Mouse (Mus musculus): Measurements from ENCODE around the gene Cyld. TPM values are rescaled to one million over a fixed set of nuclear protein-coding genes. Genes with fewer than 3 reads are reported as not detected.
A peak's percentile ranks its signal among the peaks of the same experiment; 100 is the strongest.
"Not testable (repeated sequence)": the region's sequence is repeated elsewhere in the genome, so short reads cannot be mapped to it uniquely, and the experiment has no call there.

The Cyld gene
- polyA plus RNA-seq (2014; fragmentation: Nextera tagmentation; extraction: Ambion mirVana), result 14.4 and 16.3 TPM in 2 replicates

DNA sequence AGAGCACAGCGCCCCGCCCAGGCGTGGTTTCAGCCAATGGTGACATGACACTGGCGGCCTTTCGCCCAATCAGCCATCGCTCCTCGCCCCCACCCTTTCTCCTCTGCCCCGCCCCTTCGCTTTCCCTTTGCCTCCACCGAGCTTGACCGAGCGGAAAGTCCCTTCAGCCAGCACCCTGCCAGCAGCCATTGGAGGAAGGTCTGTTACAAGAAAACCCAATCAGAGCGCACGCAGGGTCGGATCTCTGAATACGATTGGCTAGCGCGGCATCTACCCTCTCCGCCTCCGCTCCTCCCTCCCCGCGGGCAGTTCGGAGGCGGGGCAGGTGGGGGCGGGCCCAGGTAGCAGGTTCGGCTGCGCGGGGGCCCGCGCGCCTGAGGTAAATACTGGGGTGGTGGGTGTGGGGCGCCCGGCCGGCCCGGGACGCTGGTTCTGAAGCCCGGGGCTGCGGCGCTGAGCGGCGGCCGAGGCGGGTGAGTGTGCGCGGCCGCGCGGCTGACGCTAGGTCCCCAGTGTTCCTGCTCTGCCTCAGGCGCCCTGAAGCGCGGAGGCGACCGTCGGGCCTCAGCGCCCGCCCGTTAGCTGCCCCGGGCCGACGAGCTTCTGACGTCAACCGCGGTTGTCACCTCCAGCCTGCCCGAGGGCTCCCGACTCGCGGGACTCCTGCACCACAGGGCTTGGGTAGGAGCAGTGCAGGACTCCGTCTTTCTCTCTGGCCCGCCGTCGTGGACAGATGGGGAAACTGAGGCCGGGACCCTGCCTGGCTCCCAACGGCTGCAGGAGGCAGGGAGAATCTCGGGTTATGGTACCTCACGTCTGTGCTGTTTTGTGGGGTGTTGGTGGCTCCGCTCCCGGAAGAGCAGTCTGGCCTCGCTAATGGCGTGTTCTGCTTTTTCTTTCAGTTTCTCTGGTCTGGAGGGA, at the start of gene Cyld:
TSS of gene Cyld (plus strand) at position 308 of the 921 bp plus-strand sequence.
- H3K36me3 ChIP-seq (ENCODE audit: insufficient read depth), result no peaks in the 10 kb centered on the region
- H3K9me3 ChIP-seq (ENCODE audit: low read depth, low read length), result no peaks in the 10 kb centered on the region
- no peak for TF ChIP-seq CTCF (IDR thresholded peaks at IDR 0.05; ENCODE audit: low read depth)
- peak within 1 kb of the TSS; percentile 85 for H3K4me3 ChIP-seq (ENCODE audit: low read depth, low read length)
- H3K4me2 ChIP-seq, result peak within 1 kb of the TSS; percentile 81
- H3K9ac ChIP-seq, result peak within 1 kb of the TSS; percentile 84
- under 1% methylated on average over 80 of the region's 80 CpGs for WGBS
- peak; percentile 99 for DNase-seq
- H3K27me3 ChIP-seq (ENCODE audit: insufficient read depth, low read length), result no peaks in the 10 kb centered on the region
- H3K4me1 ChIP-seq (ENCODE audit: insufficient read depth), result no peaks in the 10 kb centered on the region
- peak within 1 kb of the TSS; percentile 65; the same call in 1 of the 2 replicates for H3K27ac ChIP-seq (ENCODE audit: low read depth)
- ATAC-seq (ENCODE audit: insufficient read depth), result peak; percentile 100

DNA sequence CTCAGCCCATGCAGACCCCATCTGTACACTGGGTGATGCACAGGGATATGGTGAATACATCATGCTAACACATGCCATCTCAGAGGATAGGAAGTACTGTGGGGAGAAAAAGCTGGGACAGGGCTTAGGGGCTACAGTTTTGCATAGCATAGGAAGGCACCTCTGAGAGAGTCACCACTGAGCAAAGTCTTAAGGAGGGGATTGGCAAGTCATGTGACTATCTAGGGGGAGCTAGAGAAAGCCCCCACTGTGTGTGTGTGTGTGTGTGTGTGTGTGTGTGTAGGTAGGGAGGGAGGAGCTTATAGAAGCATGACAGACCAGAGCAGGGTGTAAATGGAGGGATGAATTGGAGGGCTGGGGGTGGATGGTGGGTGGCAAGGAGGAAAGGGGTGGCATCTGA, 48.5 kb upstream of the Cyld start:
- H3K27me3 ChIP-seq (ENCODE audit: insufficient read depth, low read length), result no peaks in the 10 kb centered on the region
- no peak for ATAC-seq (ENCODE audit: insufficient read depth)
- H3K4me2 ChIP-seq, result no peak overlapping the region
- TF ChIP-seq CTCF (IDR thresholded peaks at IDR 0.05; ENCODE audit: low read depth), result no peak
- H3K9ac ChIP-seq, result no peak overlapping the region
- H3K4me3 ChIP-seq (ENCODE audit: low read depth, low read length), result no peak overlapping the region
- no peaks in the 10 kb centered on the region for H3K4me1 ChIP-seq (ENCODE audit: insufficient read depth)
- no peak for DNase-seq
- H3K27ac ChIP-seq (ENCODE audit: low read depth), result no peak overlapping the region
- no peaks in the 10 kb centered on the region for H3K9me3 ChIP-seq (ENCODE audit: low read depth, low read length)
- H3K36me3 ChIP-seq (ENCODE audit: insufficient read depth), result no peaks in the 10 kb centered on the region

DNA sequence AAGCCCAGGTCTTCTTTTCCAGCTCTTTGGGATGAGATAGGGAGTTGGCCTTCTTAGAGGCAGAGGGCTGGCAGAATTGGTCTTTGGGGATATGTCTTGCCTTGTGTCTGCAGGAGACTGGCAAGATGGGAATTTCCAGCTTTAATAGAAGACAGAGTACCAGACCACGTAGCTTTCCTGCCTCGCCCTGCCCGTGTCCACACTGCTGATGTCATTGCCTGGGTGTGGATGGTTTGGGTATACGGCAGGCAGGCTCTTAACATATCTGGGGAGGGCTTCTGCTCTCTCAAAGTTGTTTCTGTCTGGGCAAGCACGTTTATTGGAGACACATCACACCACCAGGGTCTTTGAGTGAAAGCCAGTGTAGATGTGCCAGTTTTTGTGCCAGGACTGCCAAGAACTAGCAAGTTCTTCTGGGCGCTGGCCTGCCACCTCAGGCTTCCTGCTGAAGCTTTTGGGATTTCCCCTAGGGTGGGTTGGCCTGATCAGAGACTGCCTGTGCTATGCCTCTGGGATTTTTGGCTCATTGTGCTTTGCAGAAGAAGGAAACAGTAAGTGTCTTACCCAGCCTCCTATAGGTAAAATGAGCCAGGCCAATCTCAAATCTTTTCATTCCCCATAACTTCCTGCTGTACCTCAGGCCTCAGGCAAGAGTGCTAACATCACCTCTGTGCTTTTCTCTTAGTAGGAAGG, 46.7 kb upstream of the Cyld start:
- Histone ChIP-seq H3K27ac (ENCODE audit: low read depth) (no peak overlapping the region), H3K4me2 (no peak overlapping the region), H3K27me3 (ENCODE audit: insufficient read depth, low read length) (no peaks in the 10 kb centered on the region), H3K9ac (no peak overlapping the region), H3K4me1 (ENCODE audit: insufficient read depth) (no peaks in the 10 kb centered on the region), H3K4me3 (ENCODE audit: low read depth, low read length) (no peak overlapping the region), H3K36me3 (ENCODE audit: insufficient read depth) (no peaks in the 10 kb centered on the region), H3K9me3 (ENCODE audit: low read depth, low read length) (no peaks in the 10 kb centered on the region)
- ATAC-seq (ENCODE audit: insufficient read depth), result no peak
- 71% methylated on average over 6 of the region's 6 CpGs for WGBS
- TF ChIP-seq CTCF (IDR thresholded peaks at IDR 0.05; ENCODE audit: low read depth), result no peak
- no peak for DNase-seq

DNA sequence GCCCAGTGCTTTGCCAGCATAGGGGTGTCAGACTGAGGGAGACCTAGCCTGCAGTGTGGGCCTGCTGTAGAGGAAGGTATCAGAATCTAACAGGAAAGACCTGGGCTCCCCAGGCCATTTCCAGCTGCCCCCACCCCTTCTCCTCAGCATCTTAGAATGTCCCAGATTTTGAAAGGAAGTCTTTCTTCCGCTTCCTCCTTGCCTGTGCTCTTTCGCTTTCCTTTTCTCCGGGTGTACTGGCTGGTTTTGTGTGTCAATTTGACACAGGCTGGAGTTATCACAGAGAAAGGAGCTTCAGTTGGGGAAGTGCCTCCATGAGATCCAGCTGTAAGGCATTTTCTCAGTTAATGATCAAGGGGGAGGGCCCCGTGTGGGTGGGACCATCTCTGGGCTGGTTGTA, 45.7 kb upstream of the Cyld start:
- not testable (repeated sequence) for H3K27ac ChIP-seq (ENCODE audit: low read depth); H3K9ac ChIP-seq; ATAC-seq (ENCODE audit: insufficient read depth); H3K4me2 ChIP-seq; H3K4me3 ChIP-seq (ENCODE audit: low read depth, low read length); H3K9me3 ChIP-seq (ENCODE audit: low read depth, low read length); H3K36me3 ChIP-seq (ENCODE audit: insufficient read depth); H3K27me3 ChIP-seq (ENCODE audit: insufficient read depth, low read length); DNase-seq; H3K4me1 ChIP-seq (ENCODE audit: insufficient read depth)
- WGBS, result 61% methylated on average over 4 of the region's 4 CpGs

DNA sequence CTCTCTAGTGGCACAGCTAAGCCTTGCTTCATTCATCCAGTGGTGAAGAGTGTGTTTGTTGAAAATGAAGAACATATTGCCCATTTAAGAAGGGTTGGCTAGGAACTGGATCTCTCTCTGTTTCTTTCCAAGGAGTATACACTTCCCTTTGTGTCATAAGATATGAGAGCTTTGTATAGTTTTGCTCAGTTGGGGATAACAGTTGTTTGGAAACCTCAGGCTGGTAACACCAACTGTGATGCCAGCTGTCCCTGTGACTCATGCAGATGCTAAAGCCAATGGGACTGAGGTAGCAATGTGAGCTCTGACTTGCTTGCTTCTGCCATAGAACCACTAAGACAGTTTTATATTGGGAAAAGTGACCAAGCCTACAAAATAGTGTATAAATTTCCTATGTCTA, 41.5 kb upstream of the Cyld start:
- Histone ChIP-seq H3K4me2 (no peak overlapping the region), H3K9me3 (ENCODE audit: low read depth, low read length) (no peaks in the 10 kb centered on the region), H3K4me3 (ENCODE audit: low read depth, low read length) (no peak overlapping the region), H3K9ac (no peak overlapping the region), H3K27ac (ENCODE audit: low read depth) (no peak overlapping the region), H3K4me1 (ENCODE audit: insufficient read depth) (no peaks in the 10 kb centered on the region), H3K27me3 (ENCODE audit: insufficient read depth, low read length) (no peaks in the 10 kb centered on the region), H3K36me3 (ENCODE audit: insufficient read depth) (no peaks in the 10 kb centered on the region)
- DNase-seq (no peak), ATAC-seq (ENCODE audit: insufficient read depth) (no peak)
- TF ChIP-seq CTCF (IDR thresholded peaks at IDR 0.05; ENCODE audit: low read depth), result no peak

DNA sequence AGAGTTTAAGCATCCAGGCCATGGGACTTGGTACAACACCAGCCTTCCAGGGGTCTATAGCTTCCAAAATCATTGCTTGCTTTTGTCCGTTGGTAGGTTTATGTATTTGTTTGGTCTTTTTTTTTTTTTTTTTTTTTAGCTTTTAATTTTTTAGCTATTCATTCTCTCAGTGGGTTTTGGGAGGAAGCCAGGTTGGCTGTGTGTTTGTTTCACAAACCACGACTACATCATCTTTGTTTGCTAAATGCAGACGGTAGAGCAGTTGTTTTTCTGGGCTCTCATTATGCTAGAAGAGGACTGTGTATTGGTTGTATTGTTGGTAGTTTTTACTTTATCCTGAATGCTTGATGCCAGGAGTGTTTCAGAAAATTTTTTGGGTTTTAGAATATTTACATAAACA, 37.0 kb upstream of the Cyld start:
- H3K27ac ChIP-seq (ENCODE audit: low read depth), result no peak overlapping the region

DNA sequence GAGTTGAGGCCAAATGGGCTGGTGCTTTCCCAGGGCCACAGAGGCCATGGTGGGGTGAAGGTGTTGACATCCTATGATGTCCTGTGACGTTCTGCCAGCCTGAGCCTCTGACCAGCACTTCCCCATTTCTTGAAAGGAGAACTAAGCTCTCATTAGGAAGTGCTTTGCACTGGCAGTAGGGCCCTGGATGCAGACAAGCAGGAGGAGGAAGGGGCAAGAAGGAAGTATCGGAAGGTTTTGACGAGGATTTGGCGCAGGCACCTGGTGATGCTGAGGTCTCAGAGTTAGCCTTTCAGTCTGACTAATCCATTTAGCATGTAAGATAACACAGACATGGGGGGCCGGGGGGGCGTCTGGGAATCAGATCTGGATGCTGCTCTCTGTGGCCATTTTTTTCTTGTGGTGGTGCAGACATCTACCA, 34.4 kb upstream of the Cyld start:
- no peak for TF ChIP-seq CTCF (IDR thresholded peaks at IDR 0.05; ENCODE audit: low read depth)

More for the DNA sequence above, 37.0 kb upstream of the Cyld start:
- Histone ChIP-seq H3K9ac (no peak overlapping the region), H3K4me3 (ENCODE audit: low read depth, low read length) (no peak overlapping the region), H3K4me1 (ENCODE audit: insufficient read depth) (no peaks in the 10 kb centered on the region), H3K9me3 (ENCODE audit: low read depth, low read length) (no peaks in the 10 kb centered on the region), H3K36me3 (ENCODE audit: insufficient read depth) (no peaks in the 10 kb centered on the region), H3K27me3 (ENCODE audit: insufficient read depth, low read length) (no peaks in the 10 kb centered on the region), H3K4me2 (no peak overlapping the region)
- no peak for DNase-seq
- no peak for TF ChIP-seq CTCF (IDR thresholded peaks at IDR 0.05; ENCODE audit: low read depth)
- 73% methylated on average over 3 of the region's 3 CpGs for WGBS
- ATAC-seq (ENCODE audit: insufficient read depth), result no peak

More for the DNA sequence above, 34.4 kb upstream of the Cyld start:
- no peak for ATAC-seq (ENCODE audit: insufficient read depth)
- Histone ChIP-seq H3K9me3 (ENCODE audit: low read depth, low read length) (no peaks in the 10 kb centered on the region), H3K9ac (no peak overlapping the region), H3K4me1 (ENCODE audit: insufficient read depth) (no peaks in the 10 kb centered on the region), H3K4me2 (no peak overlapping the region), H3K4me3 (ENCODE audit: low read depth, low read length) (no peak overlapping the region), H3K27ac (ENCODE audit: low read depth) (no peak overlapping the region), H3K27me3 (ENCODE audit: insufficient read depth, low read length) (no peaks in the 10 kb centered on the region), H3K36me3 (ENCODE audit: insufficient read depth) (no peaks in the 10 kb centered on the region)
- no peak for DNase-seq
- WGBS, result 66% methylated on average over 6 of the region's 6 CpGs
